Mouse (Mus musculus) layer of hippocampus, adult 2 months (tissue): Measurements from ENCODE around the gene Dmpk. TPM values are rescaled to one million over a fixed set of nuclear protein-coding genes. Genes with fewer than 3 reads are reported as not detected.

ENCODE experiments used
- DNase-seq, 2 experiments: peaks; one replicate each; pipeline ENCODE4 v3.0.0; 2022; ENCODE audit warnings: low spot score in 2 of 2
- H3K27ac ChIP-seq: fragments of 200-600 bp; 2 replicates; pipeline ENCODE4 v1.8.1; 2022
- H3K4me3 ChIP-seq: fragments of 200-600 bp; 2 replicates; pipeline ENCODE4 v1.8.1; 2022; ENCODE audit warnings: mild to moderate bottlenecking
- CTCF ChIP-seq: fragments of 200-600 bp; conservative IDR thresholded peaks from 2 replicates; pipeline ENCODE4 v1.8.1; 2022; ENCODE audit warnings: antibody characterized with exemption, mild to moderate bottlenecking, moderate library complexity
- long read RNA-seq, 2 experiments: library from polyadenylated mRNA; stranded (forward); transcript quantifications; one replicate each; pipeline ENCODE4 v2.0.0; 2021; ENCODE audit warnings: borderline mapping rate in 2 of 2
- total RNA-seq, 2 experiments: library from RNA; stranded (reverse); gene quantifications; 2 replicates each; pipeline ENCODE4 v1.2.3; 2021

Gene Dmpk
- total RNA-seq = 10 to 100 TPM; 38.8 to 56.8 TPM
- long read RNA-seq, experiment 1, partial matches to known transcripts = 3 of 8 reads
- long read RNA-seq, experiment 1, other reads (novel, unspliced or antisense) = 3 of 8 reads
- long read RNA-seq, experiment 2, partial matches to known transcripts = 3 of 10 reads
- long read RNA-seq, experiment 2, other reads (novel, unspliced or antisense) = 5 of 10 reads

DNA sequence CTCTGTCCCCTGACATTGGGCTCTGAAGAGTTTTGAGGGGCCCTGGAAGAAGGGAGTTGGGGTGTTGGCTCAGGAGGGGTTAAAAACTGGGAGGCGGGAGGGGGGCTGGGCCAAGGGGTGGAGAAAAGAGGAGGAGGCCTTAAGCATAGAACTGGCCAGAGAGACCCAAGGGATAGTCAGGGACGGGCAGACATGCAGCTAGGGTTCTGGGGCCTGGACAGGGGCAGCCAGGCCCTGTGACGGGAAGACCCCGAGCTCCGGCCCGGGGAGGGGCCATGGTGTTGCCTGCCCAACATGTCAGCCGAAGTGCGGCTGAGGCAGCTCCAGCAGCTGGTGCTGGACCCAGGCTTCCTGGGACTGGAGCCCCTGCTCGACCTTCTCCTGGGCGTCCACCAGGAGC lies at the start of gene Dmpk:
Gene Dmpk, plus strand, starts transcription at position 149 of the 400 bp plus-strand sequence.
- peak within 1 kb of the TSS; percentile 26 for H3K4me3 ChIP-seq

GRCm38 (mm10) chr7:19044616-19045015 lies 39.0 kb upstream of the Dmpk start:
- no peak overlapping the region for H3K4me3 ChIP-seq
- DNase-seq = no peak

More for the DNA sequence above, at the start of gene Dmpk:
- peak within 1 kb of the TSS; percentile 23; the same call in 1 of the 2 replicates for H3K27ac ChIP-seq
- no peak for DNase-seq
- TF ChIP-seq CTCF = no peak

GRCm38 (mm10) chr7:19046286-19047069 lies 37.2 kb upstream of the Dmpk start:
- TF ChIP-seq CTCF = no peak
- H3K4me3 ChIP-seq = no peak overlapping the region
- no peak for DNase-seq
- H3K27ac ChIP-seq = no peak overlapping the region

More at GRCm38 (mm10) chr7:19044616-19045015, 39.0 kb upstream of the Dmpk start:
- no peak for TF ChIP-seq CTCF
- no peak overlapping the region for H3K27ac ChIP-seq

- H3K27ac ChIP-seq = no peak overlapping the region
- DNase-seq = no peak
- TF ChIP-seq CTCF = no peak
- H3K4me3 ChIP-seq = no peak overlapping the region
Observed at GRCm38 (mm10) chr7:19048006-19048527, 35.6 kb upstream of the Dmpk start.

- Histone ChIP-seq H3K27ac (0 out of 2 replicates have a peak overlapping the region, but pooled peaks have one; percentile 89), H3K4me3 (no peak overlapping the region)
- TF ChIP-seq CTCF = no peak
- DNase-seq = no peak
Observed at GRCm38 (mm10) chr7:19049252-19049651, 34.4 kb upstream of the Dmpk start.

DNA sequence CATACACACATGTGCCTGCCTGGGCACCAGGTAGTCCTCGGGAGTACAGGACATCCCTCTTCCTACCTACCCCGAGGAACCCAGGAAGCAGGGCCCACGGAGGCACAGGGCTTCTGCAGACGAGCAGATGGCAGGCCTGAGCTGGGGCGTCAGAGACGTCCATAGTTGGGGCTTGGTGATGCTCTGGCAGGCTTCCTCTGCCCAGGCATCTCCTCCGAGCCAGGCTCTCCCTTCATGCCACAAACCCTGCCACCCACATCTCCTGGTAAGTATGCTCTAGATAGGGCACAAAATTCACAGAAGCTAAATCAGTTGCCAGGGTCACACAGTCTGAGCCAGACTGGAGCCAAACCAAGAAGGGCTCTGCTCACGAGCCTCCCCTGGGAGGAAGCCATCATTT lies 33.5 kb upstream of the Dmpk start:
- Histone ChIP-seq H3K4me3 (no peak overlapping the region), H3K27ac (peak overlapping the region; percentile 89)
- no peak for TF ChIP-seq CTCF
- DNase-seq = no peak

GRCm38 (mm10) chr7:19051161-19051560 lies 32.5 kb upstream of the Dmpk start:
- DNase-seq = no peak
- Histone ChIP-seq H3K4me3 (no peak overlapping the region), H3K27ac (peak overlapping the region; percentile 89; the same call in 1 of the 2 replicates)
- no peak for TF ChIP-seq CTCF

GRCm38 (mm10) chr7:19052345-19053135 lies 31.1 kb upstream of the Dmpk start:
- no peak overlapping the region for H3K4me3 ChIP-seq
- peak overlapping the region; percentile 89 for H3K27ac ChIP-seq
- TF ChIP-seq CTCF = no peak
- DNase-seq = peak; percentile 70 to 81

GRCm38 (mm10) chr7:19053136-19053532 lies 30.5 kb upstream of the Dmpk start:
- Histone ChIP-seq H3K27ac (peak overlapping the region; percentile 89), H3K4me3 (no peak overlapping the region)
- no peak for DNase-seq
- no peak for TF ChIP-seq CTCF

DNA sequence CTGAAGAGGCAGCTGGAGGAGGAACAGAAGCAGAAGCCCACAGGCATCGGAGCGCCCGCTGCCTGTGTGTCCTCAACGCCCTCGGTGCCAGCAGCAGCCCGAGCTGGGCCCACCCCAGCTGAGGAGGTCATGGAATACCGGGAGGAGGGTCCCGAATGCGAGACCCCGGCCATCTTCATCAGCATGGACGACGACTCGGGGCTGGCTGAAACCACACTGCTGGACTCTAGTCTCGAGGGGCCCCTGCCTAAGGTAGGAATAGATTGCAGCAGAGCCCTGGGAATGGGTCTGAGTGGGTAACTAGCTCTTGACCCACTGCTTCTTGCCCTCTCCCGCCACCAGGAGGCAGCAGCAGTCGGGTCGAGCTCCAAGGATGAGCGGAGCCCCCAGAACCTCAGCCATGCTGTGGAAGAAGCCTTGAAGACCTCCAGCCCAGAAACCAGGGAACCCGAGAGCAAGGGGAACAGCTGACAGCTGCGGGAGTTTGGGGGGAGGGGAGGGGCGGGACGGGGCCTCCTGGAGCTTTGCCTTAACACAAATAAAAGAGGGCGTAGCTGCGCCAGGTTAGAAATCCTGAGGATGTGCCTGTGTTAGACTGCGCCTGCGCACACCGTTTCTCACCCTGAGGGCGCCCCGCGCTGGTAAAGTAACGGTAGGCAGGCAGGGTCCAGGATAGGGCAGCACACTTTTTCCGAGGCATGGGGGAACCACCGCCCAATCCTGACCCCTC lies 29.4 kb upstream of the Dmpk start, which contains the start of gene Rsph6a:
Gene Rsph6a, plus strand, starts transcription at position 644 of the 730 bp plus-strand sequence.
- peak in 1 of 2 experiments; percentile 59 for DNase-seq
- Histone ChIP-seq H3K4me3 (no peak within 1 kb of the TSS), H3K27ac (peak within 1 kb of the TSS; percentile 89)
- TF ChIP-seq CTCF = peak; percentile 70

DNA sequence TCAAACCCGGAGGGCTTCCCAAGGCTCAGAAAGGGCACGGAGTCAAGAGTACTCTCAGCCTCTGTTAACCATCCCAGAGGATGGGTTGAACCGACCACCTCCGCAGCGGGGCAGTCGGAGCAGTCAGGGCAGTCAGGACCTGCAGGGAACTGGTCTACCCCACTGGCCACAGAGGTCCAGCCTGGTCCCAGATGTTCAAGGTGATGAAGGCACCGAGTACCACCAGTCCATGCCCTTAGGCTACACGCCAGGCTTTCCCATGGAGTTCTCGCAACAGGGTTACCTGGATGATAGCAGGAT lies 28.9 kb upstream of the Dmpk start:
- no peak for DNase-seq
- Histone ChIP-seq H3K4me3 (no peak overlapping the region), H3K27ac (no peak overlapping the region)
- no peak for TF ChIP-seq CTCF

GRCm38 (mm10) chr7:19055108-19055507 lies 28.5 kb upstream of the Dmpk start:
- no peak overlapping the region for H3K27ac ChIP-seq
- DNase-seq = no peak
- H3K4me3 ChIP-seq = no peak overlapping the region
- no peak for TF ChIP-seq CTCF
